Mouse (Mus musculus) cerebellum, adult 11 months (tissue): ENCODE data around the gene H3f3a.

ENCODE experiments used
- DNase-seq: peaks from one replicate; pipeline ENCODE4 v3.0.0; 2022

The H3f3a gene

DNA sequence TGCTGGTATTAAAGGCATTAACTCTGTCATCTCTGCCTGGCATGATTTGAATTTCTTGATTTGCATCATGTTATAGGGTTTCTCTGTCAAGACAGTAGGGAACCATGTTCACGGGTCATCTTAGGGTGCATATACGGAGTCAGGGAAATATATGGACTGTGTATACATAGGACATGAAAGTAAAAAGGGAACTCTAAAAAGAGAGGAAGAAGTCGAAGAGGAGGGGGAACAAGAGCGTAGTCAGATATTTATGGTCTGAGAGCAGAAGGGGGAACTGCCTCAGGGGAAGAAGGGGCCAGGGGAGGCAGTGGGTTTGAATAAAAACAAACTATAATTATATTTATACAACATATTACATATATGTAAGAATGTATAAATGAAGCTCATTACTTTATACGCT, 8.5 kb upstream of the H3f3a start:
- DNase-seq: no peak

DNA sequence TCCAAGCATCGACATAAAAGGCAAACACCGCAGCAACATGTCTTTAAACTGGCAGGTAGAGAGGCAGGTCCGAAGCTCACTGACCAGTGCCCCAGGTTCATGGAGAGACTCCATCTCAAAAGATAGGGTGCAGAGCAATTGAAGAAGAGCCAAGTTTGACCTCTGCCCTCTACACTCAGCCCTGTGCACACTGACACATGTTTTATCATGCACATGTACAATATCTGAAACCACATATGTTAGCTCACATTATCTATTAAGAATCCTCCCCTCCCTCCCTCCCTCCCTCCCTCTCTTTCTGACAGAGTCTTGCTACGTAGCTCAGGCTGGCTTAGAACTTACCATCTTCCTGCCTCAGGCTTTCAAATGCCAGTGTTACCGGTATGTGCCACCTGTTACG, 7.4 kb upstream of the H3f3a start:
- DNase-seq: no peak

DNA sequence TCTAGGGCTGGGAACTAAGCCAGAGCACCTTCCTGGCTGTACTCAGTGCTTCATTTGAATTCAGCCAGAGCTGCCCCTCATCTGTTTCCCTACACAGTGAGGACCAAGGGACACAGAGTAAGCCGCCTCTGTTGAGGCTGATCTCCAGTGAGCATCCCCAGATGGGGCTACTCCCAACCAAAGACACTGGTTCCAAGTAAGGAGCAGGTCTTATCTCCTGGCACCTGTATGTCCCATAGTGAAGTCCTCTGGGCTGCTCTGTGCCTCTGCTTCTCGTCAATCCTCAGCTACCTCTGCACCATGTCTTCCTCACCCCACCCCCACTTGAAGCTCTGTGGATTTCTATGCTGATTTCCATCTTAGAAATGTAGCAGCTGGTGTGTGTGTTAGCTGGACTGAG, 4.3 kb upstream of the H3f3a start:
- DNase-seq: no peak

DNA sequence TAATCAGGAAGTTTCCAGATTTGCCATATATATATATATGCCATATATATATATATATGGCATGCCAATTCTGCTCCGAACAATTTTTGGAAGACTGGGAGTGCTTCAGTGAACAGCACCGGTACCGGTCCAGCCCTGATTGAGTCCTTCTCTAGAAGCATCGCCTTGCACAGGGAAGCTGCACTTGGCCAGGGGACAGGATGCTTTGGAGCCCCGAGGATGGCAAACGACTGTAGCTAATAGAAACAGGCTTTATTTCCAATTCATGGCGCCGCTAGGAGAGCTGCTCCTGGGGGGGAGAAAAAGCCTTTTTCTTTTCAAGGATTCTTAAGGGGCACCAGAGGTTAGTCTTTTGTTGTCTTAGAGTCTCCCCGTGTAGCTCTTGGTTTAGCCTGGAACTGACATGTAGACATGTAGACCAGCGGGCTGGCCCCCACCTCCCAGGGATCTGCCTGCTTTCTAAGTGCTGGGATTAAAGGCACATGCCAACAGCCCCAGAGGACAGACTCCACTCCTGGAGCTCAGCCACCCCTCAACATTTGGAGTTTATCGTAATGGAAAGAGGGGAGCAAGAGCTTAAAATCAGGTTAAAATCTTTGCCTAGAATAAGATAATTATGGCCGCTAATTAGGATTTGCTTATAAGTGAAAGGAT, 1.8 kb upstream of the H3f3a start:
- no peak for DNase-seq

DNA sequence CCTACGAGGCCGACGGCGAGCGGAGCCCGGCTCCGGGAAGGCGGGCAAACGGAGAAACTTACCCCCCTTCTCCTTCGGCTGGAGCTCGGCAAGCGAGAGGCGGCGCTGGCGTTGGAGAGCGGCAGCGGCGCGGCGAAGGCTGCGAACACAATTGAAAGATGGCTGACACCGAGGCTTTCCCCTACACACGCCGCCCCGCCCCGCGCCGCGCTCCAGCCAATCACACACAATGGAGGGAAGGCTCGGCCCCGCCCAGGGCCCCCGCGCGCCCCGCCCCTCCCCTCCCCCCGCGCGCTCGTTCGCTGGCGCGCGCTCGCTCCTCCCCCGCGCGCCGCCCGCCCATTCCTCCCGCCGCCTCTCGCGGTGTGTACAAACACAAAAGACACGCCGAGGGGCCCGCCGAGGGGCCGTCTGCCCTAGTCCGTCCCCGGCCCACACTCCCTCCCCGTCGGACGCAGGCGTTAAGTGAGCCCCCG, 296 bp downstream of the H3f3a start:
- peak; percentile 94 for DNase-seq

DNA sequence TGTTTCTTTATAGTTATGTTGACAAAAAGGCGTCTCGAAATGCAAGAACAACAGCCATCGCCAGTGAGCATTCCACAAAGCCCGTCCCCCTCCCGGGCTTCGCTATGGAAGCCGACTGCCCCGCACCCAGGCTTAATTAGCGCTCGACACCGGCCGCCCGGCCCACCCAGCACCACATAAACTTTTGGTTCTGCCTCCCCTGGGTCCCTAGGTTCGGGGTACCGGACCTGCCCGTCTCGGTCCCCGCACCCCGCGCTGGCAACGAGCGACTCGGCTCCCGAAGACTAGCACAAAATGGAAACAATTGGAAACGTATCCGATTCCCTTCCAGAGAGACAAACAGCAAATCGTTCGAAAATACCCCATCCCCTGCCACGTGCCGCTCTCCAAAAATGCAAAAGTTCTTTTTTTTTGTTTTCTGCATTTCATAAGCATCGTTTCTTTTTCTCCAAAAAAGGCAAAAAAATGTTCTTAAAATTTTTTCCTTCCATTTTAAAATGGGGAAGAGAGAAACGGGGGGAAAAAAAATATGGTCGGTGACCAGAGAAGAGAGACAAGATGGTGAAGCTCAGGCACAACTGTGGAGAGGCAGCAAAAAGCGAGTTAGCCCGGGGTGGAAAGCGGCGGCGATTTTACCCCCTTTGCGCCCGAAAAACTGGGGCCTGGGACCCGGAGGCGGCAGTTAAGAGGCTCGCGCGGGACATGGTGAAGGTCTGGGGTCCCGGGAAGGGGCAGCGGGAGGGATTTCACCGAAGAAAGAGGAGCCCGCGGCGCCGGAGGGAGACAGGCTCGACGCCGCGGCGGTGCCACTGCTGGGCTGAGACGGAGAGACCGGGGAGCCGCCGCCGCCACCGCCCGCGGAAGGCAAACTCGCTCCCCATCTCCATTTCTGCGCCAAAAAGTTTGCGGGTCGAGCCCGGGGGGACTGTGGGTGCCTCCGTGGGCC, 1.0 kb downstream of the H3f3a start:
- DNase-seq: peak; percentile 57

DNA sequence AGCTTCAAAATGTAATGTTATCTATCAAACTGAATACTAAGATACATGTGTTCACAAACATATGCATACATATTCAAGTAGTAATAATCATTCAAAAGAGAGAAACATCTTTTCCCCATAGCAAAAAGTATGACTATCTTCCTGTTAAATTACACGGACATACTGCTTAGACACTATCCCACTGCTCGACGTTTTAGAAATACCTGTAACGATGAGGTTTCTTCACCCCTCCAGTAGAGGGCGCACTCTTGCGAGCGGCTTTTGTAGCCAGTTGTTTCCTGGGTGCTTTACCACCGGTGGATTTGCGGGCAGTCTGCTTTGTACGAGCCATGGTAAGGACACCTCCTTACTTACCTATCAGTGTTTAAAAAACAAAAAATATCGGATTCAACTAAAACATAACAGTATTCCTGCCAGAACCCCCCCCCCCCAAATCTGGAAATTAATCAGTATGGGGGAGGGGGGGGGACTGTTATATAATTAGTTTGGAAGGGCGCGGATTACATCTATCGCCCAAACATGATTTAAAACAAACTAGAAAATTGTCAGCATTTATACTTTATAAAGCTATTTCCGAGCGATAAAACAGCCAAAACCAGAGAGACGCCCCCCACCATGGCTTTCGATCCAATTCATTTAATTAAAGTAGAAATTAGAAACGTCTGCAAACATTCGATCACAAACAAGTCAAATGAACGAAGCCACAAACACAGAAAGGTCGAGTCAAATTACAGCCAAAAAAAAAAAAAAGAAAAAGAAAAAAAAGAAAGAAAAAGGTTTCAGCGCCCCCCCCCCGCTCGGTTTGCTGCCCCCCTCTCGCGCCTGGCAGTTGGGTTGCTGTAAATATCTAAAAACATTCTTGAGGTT, 1.9 kb downstream of the H3f3a start:
- no peak for DNase-seq

DNA sequence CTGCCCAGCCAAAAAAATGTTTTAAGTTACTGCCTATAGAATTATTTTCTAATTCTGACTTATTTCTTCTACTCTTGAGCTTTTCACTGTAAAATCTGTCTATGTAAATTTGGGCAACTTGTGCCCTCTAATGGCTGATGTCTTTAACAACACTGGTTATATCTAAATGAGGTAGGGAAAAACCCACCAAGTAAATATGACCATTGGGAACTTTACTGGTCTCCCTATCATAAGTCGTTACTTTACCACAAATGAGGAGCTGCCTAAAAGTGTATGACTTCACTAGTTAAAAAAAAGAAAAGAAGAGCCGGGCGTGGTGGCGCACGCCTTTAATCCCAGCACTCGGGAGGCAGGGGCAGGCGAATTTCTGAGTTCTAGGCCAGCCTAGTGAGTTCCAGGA, 2.8 kb downstream of the H3f3a start:
- no peak for DNase-seq

DNA sequence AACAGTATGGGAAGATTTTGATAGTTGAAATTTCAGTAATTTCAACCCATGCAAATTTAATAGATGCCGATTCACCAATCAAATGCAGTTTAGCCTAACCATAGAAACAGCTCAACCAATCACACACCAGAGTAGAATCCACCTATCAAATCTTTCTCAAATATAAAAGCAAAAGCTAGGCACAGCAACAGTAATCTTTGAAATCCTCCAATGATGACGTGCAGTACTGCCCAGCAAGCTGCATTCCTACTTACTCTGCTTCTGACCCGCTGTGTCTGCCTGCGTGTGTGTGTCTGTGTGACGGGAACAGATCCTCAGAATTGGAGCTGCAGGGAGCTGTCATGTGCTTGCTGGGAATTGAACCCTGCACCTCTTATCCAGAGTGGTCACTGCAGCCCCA, 4.9 kb downstream of the H3f3a start:
- no peak for DNase-seq

DNA sequence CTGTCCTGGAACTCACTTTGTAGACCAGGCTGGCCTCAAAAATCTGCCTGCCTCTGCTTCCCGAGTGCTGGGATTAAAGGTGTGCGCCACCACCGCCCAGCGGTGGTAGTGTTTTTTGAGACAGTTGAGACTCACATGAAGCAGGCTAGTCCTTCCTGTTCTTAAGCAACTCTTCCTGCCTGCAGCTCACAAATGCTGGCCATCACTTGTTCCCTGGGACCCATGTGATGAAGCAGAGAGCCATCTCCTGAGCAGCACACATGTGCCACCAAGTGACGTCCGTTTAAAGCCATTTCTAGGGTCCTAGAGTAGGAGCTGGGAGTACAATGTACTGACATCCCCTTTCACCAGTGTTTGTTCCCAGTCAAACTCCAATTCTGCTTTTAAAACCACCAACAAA, 9.9 kb downstream of the H3f3a start:
- no peak for DNase-seq

DNA sequence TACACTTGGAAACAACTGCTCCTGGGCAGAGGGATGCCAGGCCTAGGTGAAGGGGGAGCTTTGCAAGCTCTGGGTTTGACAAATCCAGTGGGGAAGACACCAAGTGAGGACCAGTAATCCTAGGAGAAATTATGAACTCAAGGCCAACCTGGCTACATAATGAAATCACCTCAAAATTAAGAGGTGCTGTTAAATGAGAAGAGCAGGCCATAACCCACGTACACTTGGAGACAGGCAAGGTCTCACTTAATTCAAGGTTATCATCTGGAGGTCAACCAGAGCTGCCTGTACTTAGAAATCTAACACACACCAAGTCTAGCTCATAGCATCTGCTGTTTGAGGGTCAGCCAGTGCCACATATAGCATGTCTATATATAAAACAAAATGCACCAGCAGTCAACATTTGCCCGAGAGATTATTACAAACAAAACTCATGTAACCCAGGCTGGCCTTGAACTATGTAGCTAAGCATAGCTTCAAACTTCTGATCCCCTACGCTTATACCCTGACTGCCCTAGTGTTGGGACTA, 12.2 kb downstream of the H3f3a start:
- no peak for DNase-seq

DNA sequence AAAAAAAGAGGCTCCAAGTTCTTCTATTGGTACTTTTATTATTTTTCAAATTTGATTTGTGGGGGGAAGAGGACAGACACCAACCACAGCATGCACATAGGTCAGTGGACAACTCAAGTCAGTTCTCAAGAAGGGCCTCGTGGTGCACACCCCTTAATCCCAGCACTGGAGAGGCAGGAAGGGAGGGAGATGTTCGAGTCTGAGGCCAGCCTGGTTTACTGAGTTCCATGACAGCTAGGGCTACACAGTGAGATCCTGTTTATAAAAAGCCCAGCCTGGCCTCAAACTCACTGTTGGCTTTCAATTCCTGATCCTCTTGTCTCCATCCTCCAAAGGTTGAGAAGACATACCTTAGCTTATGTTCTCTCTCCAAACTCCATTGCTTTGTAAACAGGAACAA, 12.9 kb downstream of the H3f3a start:
- no peak for DNase-seq

DNA sequence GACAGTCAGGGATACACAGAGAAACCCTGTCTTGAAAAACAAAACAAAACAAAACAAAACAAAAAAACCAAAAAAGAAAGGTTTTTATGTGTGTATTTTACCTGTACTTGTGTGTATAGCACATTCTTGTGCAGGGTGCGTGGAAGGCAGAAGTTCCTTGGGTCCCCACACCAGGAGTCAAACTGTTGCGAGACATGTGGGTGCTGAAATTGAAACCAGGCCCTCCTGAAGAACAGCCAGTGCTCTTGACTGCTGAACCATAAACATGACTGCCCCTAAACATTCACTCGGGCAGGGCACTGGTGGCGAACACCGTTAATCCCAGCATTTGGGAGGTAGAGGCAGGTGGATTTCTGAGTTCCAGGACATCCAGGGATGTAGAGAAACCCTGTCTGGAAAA, 13.7 kb downstream of the H3f3a start:
- no peak for DNase-seq

DNA sequence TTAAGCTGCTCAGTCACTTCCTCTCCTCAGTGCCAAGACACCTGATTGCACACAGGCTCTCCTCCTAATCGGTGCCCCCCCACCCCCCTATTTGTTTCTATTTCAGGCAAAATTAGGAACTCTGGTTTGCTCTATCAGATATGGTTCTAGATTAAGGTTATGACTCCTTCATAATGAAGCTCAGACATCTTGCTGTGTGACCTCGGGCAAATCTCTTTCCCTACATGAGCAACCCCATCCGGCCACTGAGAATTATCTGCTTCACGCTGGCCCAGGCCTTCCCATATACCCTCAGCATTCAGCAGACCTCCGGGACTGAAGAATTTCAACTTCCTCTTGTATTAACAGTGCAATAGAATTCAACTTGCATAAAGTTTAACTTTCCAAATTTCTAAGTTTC, 14.5 kb downstream of the H3f3a start:
- no peak for DNase-seq

DNA sequence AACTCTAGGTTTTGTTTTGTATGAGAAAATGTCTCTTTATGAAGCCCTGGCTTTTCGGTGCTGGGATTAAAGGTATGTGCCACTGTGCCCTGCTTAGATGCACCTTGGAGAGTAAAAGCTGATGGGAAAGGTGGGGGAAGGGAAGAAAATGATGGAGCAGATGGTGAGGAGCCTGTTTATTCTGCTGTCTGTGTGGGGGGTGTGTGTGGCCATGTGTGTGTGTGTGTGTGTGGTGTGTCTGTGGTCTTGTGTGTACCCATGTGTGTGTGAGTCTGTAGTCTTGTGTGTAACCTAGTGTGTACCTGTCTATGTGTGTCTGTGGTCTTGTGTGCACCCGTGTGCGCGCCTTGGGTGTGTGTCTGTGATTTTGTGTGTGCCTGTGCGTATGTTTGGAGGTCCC, 15.1 kb downstream of the H3f3a start:
- no peak for DNase-seq

DNA sequence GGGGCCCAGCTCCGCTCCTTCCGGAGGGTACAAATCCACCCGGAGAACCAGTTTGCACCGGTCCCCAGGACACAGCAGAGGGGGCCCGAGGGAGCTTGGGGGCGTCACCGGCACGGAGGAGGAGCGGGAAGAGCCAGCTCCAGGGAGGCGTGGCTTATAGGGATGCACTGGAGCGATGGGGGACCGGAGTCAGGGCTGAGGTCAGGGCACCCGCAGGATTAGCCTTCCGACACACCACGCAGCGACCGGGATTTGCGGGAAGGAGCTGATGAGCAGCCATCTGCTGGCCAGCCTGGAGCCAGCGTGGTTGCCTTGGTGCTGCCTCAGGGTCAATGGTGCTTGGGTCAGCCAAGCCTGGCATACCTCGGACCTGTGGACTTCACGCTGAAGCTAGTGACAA, 19.6 kb downstream of the H3f3a start:
- DNase-seq: peak; percentile 73

DNA sequence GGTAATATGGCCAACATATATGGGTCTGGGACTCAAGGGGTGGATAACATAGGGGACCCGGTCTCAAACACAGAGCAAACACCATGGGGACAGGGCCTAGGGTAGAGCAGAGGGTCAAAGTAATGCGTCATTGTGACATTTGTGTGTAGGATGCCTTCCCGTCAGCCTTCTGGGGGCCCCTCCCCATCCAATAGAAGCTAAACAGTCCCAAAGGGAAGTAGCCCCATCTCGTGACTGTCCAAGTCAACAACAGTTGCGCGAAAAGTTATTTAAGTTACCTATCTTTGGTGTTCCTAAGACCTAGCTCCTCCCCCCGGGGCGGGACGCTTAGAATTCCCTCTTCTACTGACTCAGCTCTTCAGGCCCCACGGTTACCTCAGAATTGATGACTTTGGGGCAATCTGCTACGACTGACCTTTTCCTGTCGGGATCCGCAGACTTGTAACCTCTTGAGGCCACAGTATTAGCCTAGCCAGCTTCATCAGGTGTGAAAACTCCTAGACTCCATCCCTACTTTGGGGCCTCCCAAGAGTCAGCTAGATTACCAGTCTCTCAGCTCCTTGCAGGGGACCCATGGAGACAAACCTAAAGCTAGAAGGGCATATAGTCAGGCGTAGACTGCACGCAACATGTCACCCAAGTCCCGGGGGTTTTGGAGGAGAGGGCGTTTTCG, 20.2 kb downstream of the H3f3a start:
- DNase-seq: no peak

DNA sequence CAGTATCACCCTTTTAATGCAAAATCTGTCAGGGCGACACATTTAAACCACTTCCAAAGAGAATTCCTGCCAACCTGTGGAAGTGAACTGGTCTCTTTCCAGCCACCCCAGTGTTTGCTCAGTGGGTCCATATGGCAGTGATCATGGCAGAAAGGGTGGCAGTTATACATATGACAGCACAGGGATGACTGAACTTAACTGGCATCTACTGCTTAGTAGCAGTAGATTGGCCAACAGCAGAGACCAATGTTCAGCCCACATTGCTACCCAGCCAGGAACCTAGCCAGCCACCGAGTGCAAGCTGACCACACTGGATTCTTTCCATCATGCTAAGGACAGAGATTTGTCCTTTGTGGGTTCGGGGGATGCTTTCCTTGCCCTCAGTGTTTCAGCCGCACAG, 20.9 kb downstream of the H3f3a start:
- DNase-seq: peak; percentile 61

DNA sequence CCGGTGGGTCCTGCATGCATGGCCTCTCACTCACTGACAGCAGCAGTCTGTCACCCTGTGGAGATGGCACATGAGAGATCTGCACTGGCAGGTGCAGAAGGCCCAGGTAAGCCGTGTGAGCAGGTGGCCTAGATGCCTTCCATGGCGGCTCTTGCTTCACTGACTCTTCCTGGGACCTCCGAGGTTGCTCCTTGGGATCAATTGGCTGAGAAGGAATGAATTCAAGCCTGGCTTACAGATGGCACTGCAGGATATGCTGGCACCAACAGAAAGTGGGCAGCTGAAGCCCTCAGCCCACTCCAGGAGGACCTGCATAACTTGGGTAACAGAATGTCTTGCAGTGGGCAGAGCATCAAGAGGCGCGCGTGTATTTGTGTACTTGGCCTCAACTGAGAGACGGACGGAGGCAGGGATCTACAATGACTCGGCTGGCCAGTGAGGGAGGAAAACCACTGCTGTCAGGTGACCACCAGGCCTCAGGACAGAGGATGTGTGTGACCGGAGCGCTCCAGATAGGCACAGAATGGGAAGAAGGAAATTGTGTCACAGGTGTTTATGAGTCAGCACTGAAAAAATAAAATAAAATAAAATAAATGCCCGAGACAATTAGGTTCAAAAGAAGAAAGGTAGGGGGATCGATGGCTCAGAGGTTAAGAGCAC, 21.8 kb downstream of the H3f3a start:
- peak; percentile 49 for DNase-seq

DNA sequence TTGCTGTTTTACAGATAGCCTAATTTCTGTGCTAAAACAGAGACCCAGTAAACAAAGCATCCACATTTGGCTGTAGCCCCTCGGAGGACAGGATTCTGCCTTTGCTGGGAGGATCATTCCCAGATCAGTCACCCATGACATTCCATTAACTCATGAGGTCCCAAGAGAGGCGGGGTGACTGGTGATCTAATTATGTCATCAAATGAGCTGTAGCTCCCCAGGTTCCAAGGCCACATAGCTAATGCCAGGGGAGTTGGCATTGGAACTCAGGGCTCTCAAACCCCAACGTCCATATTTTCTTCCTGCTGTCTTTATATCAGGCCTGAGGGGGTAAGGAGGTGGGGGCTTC, 30.2 kb downstream of the H3f3a start:
- DNase-seq: no peak

DNA sequence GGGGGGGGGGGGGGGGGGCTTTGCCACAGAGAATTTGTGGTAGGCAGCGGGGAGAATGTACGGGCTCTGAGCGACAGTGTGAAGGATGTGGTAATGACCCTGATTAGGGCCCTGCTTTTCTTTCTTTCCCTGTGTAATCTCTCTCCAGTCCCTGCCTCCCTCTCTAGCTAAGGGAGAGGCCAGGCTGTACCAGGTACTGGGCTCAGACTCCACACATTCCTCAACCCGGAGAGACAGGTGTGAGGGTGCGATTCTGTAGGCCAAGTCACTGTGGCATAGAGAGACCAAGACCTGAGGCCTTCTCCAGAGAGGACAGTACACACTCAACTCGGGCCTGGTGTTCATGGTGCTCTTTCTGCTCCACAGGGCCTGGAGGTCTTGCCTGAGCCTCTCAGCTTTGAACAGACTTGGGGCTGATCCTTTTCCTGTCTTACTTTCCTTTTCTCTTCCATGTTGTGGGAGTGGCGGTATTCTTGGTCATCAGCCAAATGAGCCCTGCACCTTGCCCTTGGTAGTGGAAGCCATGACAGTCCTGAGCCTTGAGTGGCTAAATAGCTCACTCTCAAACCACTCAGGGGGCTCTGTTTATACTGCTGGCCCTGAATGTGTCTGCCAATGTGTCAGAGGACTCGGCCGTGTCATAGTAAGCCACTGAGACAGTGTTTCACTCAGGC, 30.7 kb downstream of the H3f3a start:
- no peak for DNase-seq

DNA sequence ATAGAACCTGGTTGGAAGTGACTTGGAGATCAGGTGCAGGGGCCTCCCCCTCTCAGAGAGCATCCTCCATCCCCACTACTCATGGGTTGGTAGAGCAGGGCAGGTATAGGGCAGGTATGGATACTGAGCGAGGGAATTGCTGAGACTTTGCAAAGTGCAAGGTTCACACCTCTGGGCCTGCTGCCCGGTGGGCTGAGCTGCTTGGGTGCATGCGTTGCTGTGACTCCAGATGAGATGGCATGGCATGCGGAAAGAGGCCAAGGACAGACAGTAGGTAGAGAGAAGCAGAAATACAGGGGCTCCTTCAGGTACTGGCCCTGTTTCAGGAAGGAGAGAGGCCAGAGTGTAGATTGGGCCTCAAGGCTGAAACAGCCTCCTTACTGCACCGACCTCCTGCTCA, 32.5 kb downstream of the H3f3a start:
- DNase-seq: no peak
